Mouse (Mus musculus) MEL (cell line): Measurements from ENCODE around the gene Srgap1. TPM values are rescaled to one million over a fixed set of nuclear protein-coding genes. Genes with fewer than 3 reads are reported as not detected.

ENCODE experiments used
- DNase-seq: peaks from one replicate; pipeline ENCODE4 v3.0.0; 2011; ENCODE audit warnings: low read depth, low spot score
- H3K27ac ChIP-seq: 2 replicates; pipeline ENCODE4 v1.5.1; 2012; ENCODE audit warnings: low read depth, mild to moderate bottlenecking, control low read depth, low read length, moderate library complexity; ENCODE audit not compliant: control insufficient read depth
- H3K27me3 ChIP-seq, 2 experiments: fragments of 150-350 bp in 1 of 2; sonication (generic) in 1 of 2; 2 replicates each; pipeline ENCODE4 v1.6.1; 2012; ENCODE audit warnings: low read length in 2 of 2, mild to moderate bottlenecking in 2 of 2, improper control_type of control experiment in 1 of 2, moderate library complexity in 1 of 2; ENCODE audit not compliant: insufficient read depth in 2 of 2, control insufficient read depth in 1 of 2
- H3K36me3 ChIP-seq, 2 experiments: 2 replicates each; pipeline ENCODE4 v1.6.1; 2012 to 2014; ENCODE audit warnings: low read length in 2 of 2, improper control_type of control experiment in 1 of 2, inconsistent platforms in 1 of 2, mild to moderate bottlenecking in 1 of 2; ENCODE audit not compliant: insufficient read depth in 2 of 2, control insufficient read depth in 1 of 2
- H3K4me1 ChIP-seq, 2 experiments: fragments of 150-350 bp in 1 of 2; sonication (generic) in 1 of 2; 2 replicates each; pipeline ENCODE4 v1.6.1; 2012; ENCODE audit warnings: low read length in 2 of 2, improper control_type of control experiment in 1 of 2, mild to moderate bottlenecking in 1 of 2; ENCODE audit not compliant: insufficient read depth in 2 of 2, control insufficient read depth in 1 of 2
- H3K4me3 ChIP-seq, 2 experiments: fragments of 150-350 bp in 1 of 2; sonication (generic) in 1 of 2; 2 replicates each; pipeline ENCODE4 v1.5.1; 2012; ENCODE audit warnings: low read depth in 2 of 2, low read length in 2 of 2, mild to moderate bottlenecking in 2 of 2, moderate library complexity in 2 of 2, control low read depth in 1 of 2, improper control_type of control experiment in 1 of 2; ENCODE audit not compliant: control insufficient read depth in 1 of 2, insufficient read depth in 1 of 2
- H3K79me2 ChIP-seq: 2 replicates; pipeline ENCODE4 v1.6.1; 2012; ENCODE audit warnings: mild to moderate bottlenecking, low read length, moderate library complexity; ENCODE audit not compliant: control insufficient read depth, poor library complexity, insufficient read depth
- H3K9ac ChIP-seq: 2 replicates; pipeline ENCODE4 v1.6.1; 2012; ENCODE audit warnings: low read depth, mild to moderate bottlenecking, control low read depth, low read length, moderate library complexity; ENCODE audit not compliant: control insufficient read depth, poor library complexity, severe bottlenecking
- H3K9me3 ChIP-seq: fragments of 150-350 bp; sonication (generic); replicated peaks from 2 replicates; pipeline ENCODE4 v1.6.1; 2012; ENCODE audit warnings: mild to moderate bottlenecking, low read length, improper control_type of control experiment, moderate library complexity; ENCODE audit not compliant: insufficient read depth
- BHLHE40 ChIP-seq: IDR thresholded peaks from 2 replicates; pipeline ENCODE4 v1.6.1; 2012; ENCODE audit warnings: low read depth, mild to moderate bottlenecking, inconsistent platforms, low read length, improper control_type of control experiment, borderline replicate concordance
- CHD1 ChIP-seq: IDR thresholded peaks from 2 replicates; pipeline ENCODE4 v1.6.1; 2012; ENCODE audit warnings: low read depth, mild to moderate bottlenecking, inconsistent platforms, low read length, improper control_type of control experiment
- CHD2 ChIP-seq: IDR thresholded peaks from 2 replicates; pipeline ENCODE4 v1.6.1; 2011; ENCODE audit warnings: low read length, improper control_type of control experiment
- CTCF ChIP-seq, 3 experiments: IDR thresholded peaks in 2 of 3; conservative IDR thresholded peaks in 1 of 3; 2 replicates each; pipeline ENCODE4 v1.5.1; 2011 to 2012; ENCODE audit warnings: low read length in 3 of 3, low read depth in 2 of 3, mild to moderate bottlenecking in 2 of 3, improper control_type of control experiment in 1 of 3, inconsistent platforms in 1 of 3, mixed read lengths in 1 of 3, moderate library complexity in 1 of 3; ENCODE audit not compliant: control insufficient read depth in 1 of 3, insufficient read depth in 1 of 3, poor library complexity in 1 of 3, severe bottlenecking in 1 of 3
- E2F4 ChIP-seq: IDR thresholded peaks from 2 replicates; pipeline ENCODE4 v1.6.1; 2011; ENCODE audit warnings: low read depth, low read length, improper control_type of control experiment, borderline replicate concordance
- GATA1 ChIP-seq: IDR thresholded peaks from 2 replicates; pipeline ENCODE4 v1.6.1; 2011; ENCODE audit warnings: low read depth, low read length, improper control_type of control experiment
- KAT2A ChIP-seq: conservative IDR thresholded peaks from 2 replicates; pipeline ENCODE4 v1.6.1; 2012; ENCODE audit warnings: low read depth, low read length, improper control_type of control experiment, inconsistent platforms
- MAFK ChIP-seq: IDR thresholded peaks from 2 replicates; pipeline ENCODE4 v1.6.1; 2011; ENCODE audit warnings: low read depth, mild to moderate bottlenecking, low read length, improper control_type of control experiment, borderline replicate concordance
- MAZ ChIP-seq: IDR thresholded peaks from 2 replicates; pipeline ENCODE4 v1.6.1; 2012; ENCODE audit warnings: low read depth, mild to moderate bottlenecking, inconsistent platforms, low read length, improper control_type of control experiment
- MEF2A ChIP-seq: IDR thresholded peaks from 2 replicates; pipeline ENCODE4 v1.6.1; 2014; ENCODE audit warnings: low read depth, mild to moderate bottlenecking, inconsistent platforms, low read length, improper control_type of control experiment; ENCODE audit not compliant: poor library complexity, insufficient replicate concordance, severe bottlenecking; ENCODE audit errors: extremely low read depth
- MYB ChIP-seq: IDR thresholded peaks from 2 replicates; pipeline ENCODE4 v1.6.1; 2011; ENCODE audit warnings: mild to moderate bottlenecking, low read depth, low read length, improper control_type of control experiment
- NELFE ChIP-seq: IDR thresholded peaks from 2 replicates; pipeline ENCODE4 v1.6.1; 2011; ENCODE audit warnings: low read depth, low read length, improper control_type of control experiment
- NRF1 ChIP-seq: IDR thresholded peaks from 2 replicates; pipeline ENCODE4 v1.6.1; 2014; ENCODE audit warnings: low read depth, mild to moderate bottlenecking, inconsistent platforms, low read length, improper control_type of control experiment, moderate library complexity; ENCODE audit not compliant: poor library complexity, insufficient read depth, severe bottlenecking
- POLR2A ChIP-seq, 2 experiments: IDR thresholded peaks; 2 replicates each; pipeline ENCODE4 v1.6.1; 2011 to 2012; ENCODE audit warnings: low read length in 2 of 2, mild to moderate bottlenecking in 2 of 2, control low read depth in 1 of 2, improper control_type of control experiment in 1 of 2, low read depth in 1 of 2, moderate library complexity in 1 of 2; ENCODE audit not compliant: control insufficient read depth in 1 of 2, insufficient read depth in 1 of 2, poor library complexity in 1 of 2
- POLR2AphosphoS2 ChIP-seq: IDR thresholded peaks from 2 replicates; pipeline ENCODE4 v1.6.1; 2011; ENCODE audit warnings: low read length, improper control_type of control experiment
- POLR2AphosphoS5 ChIP-seq: IDR thresholded peaks from 2 replicates; pipeline ENCODE4 v1.6.1; 2012; ENCODE audit warnings: low read depth, borderline replicate concordance, mild to moderate bottlenecking, inconsistent platforms, low read length, moderate library complexity, mixed read lengths
- RAD21 ChIP-seq: IDR thresholded peaks from 2 replicates; pipeline ENCODE4 v1.6.1; 2011; ENCODE audit warnings: mild to moderate bottlenecking, low read depth, low read length, improper control_type of control experiment
- RCOR1 ChIP-seq: IDR thresholded peaks from 2 replicates; pipeline ENCODE4 v1.6.1; 2012; ENCODE audit warnings: low read depth, mild to moderate bottlenecking, inconsistent platforms, low read length, improper control_type of control experiment
- SMC3 ChIP-seq: IDR thresholded peaks from 2 replicates; pipeline ENCODE4 v1.6.1; 2011; ENCODE audit warnings: low read depth, low read length, improper control_type of control experiment
- TCF12 ChIP-seq: IDR thresholded peaks from 2 replicates; pipeline ENCODE4 v1.6.1; 2014; ENCODE audit warnings: low read depth, mild to moderate bottlenecking, inconsistent platforms, low read length, improper control_type of control experiment, moderate library complexity
- USF2 ChIP-seq, 2 experiments: IDR thresholded peaks; 2 replicates each; pipeline ENCODE4 v1.6.1; 2011 to 2012; ENCODE audit warnings: improper control_type of control experiment in 2 of 2, low read length in 2 of 2, borderline replicate concordance in 1 of 2, inconsistent platforms in 1 of 2, low read depth in 1 of 2, mild to moderate bottlenecking in 1 of 2; ENCODE audit not compliant: insufficient read depth in 1 of 2
- ZKSCAN1 ChIP-seq: IDR thresholded peaks from 2 replicates; pipeline ENCODE4 v1.6.1; 2012; ENCODE audit warnings: low read depth, mild to moderate bottlenecking, inconsistent platforms, low read length, improper control_type of control experiment, moderate library complexity
- ZMIZ1 ChIP-seq: IDR thresholded peaks from 2 replicates; pipeline ENCODE4 v1.6.1; 2012; ENCODE audit warnings: low read depth, mild to moderate bottlenecking, inconsistent platforms, low read length, improper control_type of control experiment, moderate library complexity
- ZNF384 ChIP-seq: IDR thresholded peaks from 2 replicates; pipeline ENCODE4 v1.6.1; 2012; ENCODE audit warnings: low read depth, mild to moderate bottlenecking, inconsistent platforms, low read length, improper control_type of control experiment
- polyA plus RNA-seq, 2 experiments: library from polyadenylated mRNA; stranded (reverse) in 1 of 2; unstranded in 1 of 2; fragments of >175 nt in 1 of 2; fragments of >200 nt in 1 of 2; gene quantifications; 2 replicates each; pipeline versions ENCODE4 v1.2.1 to v1.2.4; 2012; ENCODE audit warnings: low replicate concordance in 2 of 2, low read depth in 1 of 2; ENCODE audit not compliant: insufficient read length in 2 of 2, insufficient read depth in 1 of 2, missing spikeins in 1 of 2
- total RNA-seq: library from RNA; depleted of rRNA; stranded (reverse); fragments of 300-350 nt; gene quantifications from 2 replicates; pipeline ENCODE4 v1.2.3, GENCODE M21; 2012

The Srgap1 gene
- total and polyA plus RNA-seq, 3 experiments, result not detected

GRCm38 (mm10) chr10:122017063-122017462 lies 30.1 kb downstream of the Srgap1 start (continued):
- no peak for TF ChIP-seq BHLHE40
- TF ChIP-seq MEF2A, result no peak
- TF ChIP-seq, all 39 proteins: peak for 0

GRCm38 (mm10) chr10:122016631-122017030 lies 30.5 kb downstream of the Srgap1 start:
- no peaks in the 10 kb centered on the region for H3K9me3 ChIP-seq
- H3K4me3 ChIP-seq, result no peak overlapping the region
- H3K79me2 ChIP-seq, result no peaks in the 10 kb centered on the region
- no peaks in the 10 kb centered on the region for H3K4me1 ChIP-seq
- no peak overlapping the region for H3K27ac ChIP-seq
- H3K27me3 ChIP-seq, result no peaks in the 10 kb centered on the region
- no peak for DNase-seq
- TF ChIP-seq KAT2A (no peak), CHD1 (no peak), CTCF (IDR thresholded peaks at IDR 0.05 in 2 of 3, conservative IDR thresholded peaks at IDR 0.05 in 1 of 3; ENCODE audit: control insufficient read depth in 1 of 3, insufficient read depth in 1 of 3, low read depth in 2 of 3, low read length in 3 of 3, poor library complexity in 1 of 3, severe bottlenecking in 1 of 3) (no peak), TCF12 (no peak), USF2 (IDR thresholded peaks at IDR 0.05; ENCODE audit: borderline replicate concordance in 1 of 2, insufficient read depth in 1 of 2, low read depth in 1 of 2, low read length in 2 of 2) (no peak), ZMIZ1 (no peak), POLR2AphosphoS5 (no peak), NELFE (no peak), ZNF384 (no peak), MYB (no peak), RCOR1 (no peak), SMC3 (no peak), ZKSCAN1 (no peak), NRF1 (no peak), POLR2AphosphoS2 (no peak), MAFK (no peak)
- no peaks in the 10 kb centered on the region for H3K36me3 ChIP-seq
- H3K9ac ChIP-seq, result no peak overlapping the region

GRCm38 (mm10) chr10:122012321-122012720 lies 34.8 kb downstream of the Srgap1 start:
- Histone ChIP-seq H3K9me3 (no peaks in the 10 kb centered on the region), H3K79me2 (no peaks in the 10 kb centered on the region), H3K27ac (no peak overlapping the region), H3K4me1 (no peaks in the 10 kb centered on the region), H3K36me3 (no peaks in the 10 kb centered on the region), H3K4me3 (no peak overlapping the region), H3K9ac (no peak overlapping the region), H3K27me3 (no peaks in the 10 kb centered on the region)
- DNase-seq, result no peak
- TF ChIP-seq RAD21 (no peak), GATA1 (no peak), CTCF (IDR thresholded peaks at IDR 0.05 in 2 of 3, conservative IDR thresholded peaks at IDR 0.05 in 1 of 3; ENCODE audit: control insufficient read depth in 1 of 3, insufficient read depth in 1 of 3, low read depth in 2 of 3, low read length in 3 of 3, poor library complexity in 1 of 3, severe bottlenecking in 1 of 3) (no peak), MYB (no peak), ZKSCAN1 (no peak), MAZ (no peak), RCOR1 (no peak), ZNF384 (no peak), E2F4 (no peak), CHD2 (no peak), POLR2A (IDR thresholded peaks at IDR 0.05; ENCODE audit: control insufficient read depth in 1 of 2, insufficient read depth in 1 of 2, low read depth in 1 of 2, low read length in 2 of 2, poor library complexity in 1 of 2) (no peak), KAT2A (no peak)
